Mouse (Mus musculus): Measurements from ENCODE around the gene Pacs2. TPM values are rescaled to one million over a fixed set of nuclear protein-coding genes. Genes with fewer than 3 reads are reported as not detected.

The Pacs2 gene
- polyA plus RNA-seq, 1 experiment from 2014 or later: 9.6 TPM

DNA sequence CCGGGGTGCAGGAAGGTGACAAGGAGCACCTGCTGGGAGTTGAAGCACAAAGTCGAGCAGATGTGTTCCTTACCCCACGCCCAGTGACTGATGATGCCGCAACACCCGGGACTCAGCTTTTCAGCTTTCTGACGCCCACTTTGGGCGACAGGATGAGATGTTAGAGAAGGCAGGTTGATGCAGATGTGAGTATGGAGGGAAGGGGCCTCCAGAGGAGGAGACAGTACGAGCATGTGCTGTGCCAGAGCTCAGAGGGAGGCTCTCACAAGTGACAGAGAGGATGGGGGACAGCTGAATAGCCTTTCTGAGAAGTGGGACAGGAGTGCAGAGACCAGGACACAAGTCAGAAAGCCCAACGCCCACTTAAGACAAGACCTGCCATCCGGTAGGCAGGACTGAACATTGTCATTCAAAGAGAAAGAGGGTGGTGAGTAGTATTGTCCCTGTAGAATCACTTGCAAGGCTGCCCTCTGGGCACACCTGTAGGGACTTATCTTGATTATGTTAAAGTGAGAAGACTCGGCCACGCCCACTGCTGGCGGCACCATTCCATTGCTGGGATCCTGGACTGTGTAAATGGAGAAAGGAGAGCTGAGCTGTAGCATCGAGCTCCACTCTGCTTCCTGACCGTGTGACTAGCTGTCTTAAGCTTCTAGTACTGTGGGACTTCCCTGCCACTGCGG lies 100.7 kb downstream of the Pacs2 start:
- Histone ChIP-seq H3K4me2 (no peak overlapping the region), H3K4me3 (no peak overlapping the region), H3K27me3 (replicated peaks) (no peaks in the 10 kb centered on the region), H3K27ac (no peak overlapping the region), H3K36me3 (peaks cover 79% of the 10 kb centered on the region), H3K4me1 (peaks cover 23% of the 10 kb centered on the region), H3K9me3 (replicated peaks) (no peaks in the 10 kb centered on the region), H3K9ac (no peak overlapping the region)
- no peak for ATAC-seq
- WGBS (ENCODE audit: insufficient replicate concordance): 84% methylated on average over 16 of the region's 16 CpGs

DNA sequence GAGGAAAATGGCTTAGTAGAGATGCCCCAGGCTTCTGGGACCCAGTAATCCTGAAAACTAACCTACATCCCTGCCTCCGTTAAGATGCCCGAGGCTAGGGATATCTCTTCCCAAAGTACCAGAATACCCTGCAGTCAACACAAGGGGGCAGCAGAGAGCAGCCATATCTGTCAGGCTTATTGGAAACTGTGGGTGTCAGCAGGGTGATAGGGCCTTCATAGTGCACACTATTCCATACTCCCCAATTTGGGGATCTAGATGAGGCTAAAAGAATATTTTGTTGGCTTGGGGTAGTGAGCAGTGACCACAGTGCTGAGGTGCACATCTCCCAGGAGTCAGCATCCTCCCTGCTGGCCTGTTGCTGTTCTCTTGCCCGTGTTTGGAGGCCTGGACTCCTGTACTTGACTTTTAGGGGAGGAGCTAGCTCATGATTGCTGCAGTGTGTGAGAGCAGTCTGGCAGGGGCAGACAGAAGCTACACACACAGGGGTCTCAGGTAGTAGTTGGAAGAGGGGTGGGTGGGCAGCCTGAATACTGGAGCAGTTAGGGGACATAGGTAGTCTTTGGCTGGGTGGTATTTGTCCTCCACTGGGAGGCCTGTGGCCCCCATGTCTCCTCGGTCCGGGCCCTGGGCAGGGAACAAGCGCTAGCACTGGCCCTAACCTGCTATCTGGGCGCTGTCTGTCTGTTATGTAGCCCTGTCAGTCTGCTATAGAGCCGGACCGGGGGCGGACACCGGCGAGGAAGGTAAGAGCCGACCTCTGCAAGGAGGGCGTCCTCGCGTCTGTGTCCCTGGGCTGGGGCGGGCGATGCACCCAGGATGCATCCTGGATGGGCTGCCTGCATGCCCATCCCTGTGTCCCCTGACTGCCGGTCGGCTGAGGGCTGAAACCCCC lies 105.5 kb downstream of the Pacs2 start:
- Histone ChIP-seq H3K27me3 (replicated peaks) (no peaks in the 10 kb centered on the region), H3K4me1 (no peaks in the 10 kb centered on the region), H3K4me2 (no peak overlapping the region), H3K9me3 (replicated peaks) (no peaks in the 10 kb centered on the region), H3K4me3 (no peak overlapping the region), H3K9ac (no peak overlapping the region), H3K27ac (no peak overlapping the region; the same call in 1 of the 2 replicates), H3K36me3 (peaks cover 96% of the 10 kb centered on the region)
- peak; percentile 60 for ATAC-seq
- 87% methylated on average over 20 of the region's 20 CpGs for WGBS (ENCODE audit: insufficient replicate concordance)

Small RNAs within 50 kb of the gene (microRNA-seq; reads per million reads assigned to microRNA genes)
- not detected for gene Gm44471

Other genes starting within 250 kb of the Pacs2 start
- 0.13 and 0.23 TPM in 2 replicates for gene Ahnak2, start 211.9 kb upstream of the Pacs2 start, polyA plus RNA-seq (2016; fragmentation: Nextera tagmentation; extraction: Ambion mirVana)
- gene Clba1, start 205.6 kb upstream of the Pacs2 start, polyA plus RNA-seq (2016; fragmentation: Nextera tagmentation; extraction: Ambion mirVana): 1.1 and 1.2 TPM in 2 replicates
- 82.0 and 86.0 TPM in 2 replicates for gene Cdca4, start 185.1 kb upstream of the Pacs2 start, polyA plus RNA-seq (2016; fragmentation: Nextera tagmentation; extraction: Ambion mirVana)
- 0.32 and 0.61 TPM in 2 replicates for gene Gpr132, start 146.3 kb upstream of the Pacs2 start, polyA plus RNA-seq (2016; fragmentation: Nextera tagmentation; extraction: Ambion mirVana)
- gene Jag2, start 84.7 kb upstream of the Pacs2 start, polyA plus RNA-seq (2016; fragmentation: Nextera tagmentation; extraction: Ambion mirVana): 0.57 and 0.64 TPM in 2 replicates
- 21.4 and 21.7 TPM in 2 replicates for gene Nudt14, start 72.4 kb upstream of the Pacs2 start, polyA plus RNA-seq (2016; fragmentation: Nextera tagmentation; extraction: Ambion mirVana)
- 9.2 and 10.1 TPM in 2 replicates for gene Btbd6, start 38.0 kb upstream of the Pacs2 start, polyA plus RNA-seq (2016; fragmentation: Nextera tagmentation; extraction: Ambion mirVana)
- gene Brf1, start 13.8 kb upstream of the Pacs2 start, polyA plus RNA-seq (2016; fragmentation: Nextera tagmentation; extraction: Ambion mirVana): 46.2 and 47.1 TPM in 2 replicates
- not detected in 2 replicates for gene Tex22, start 60.0 kb downstream of the Pacs2 start, polyA plus RNA-seq (2016; fragmentation: Nextera tagmentation; extraction: Ambion mirVana)
- gene Mta1, start 83.8 kb downstream of the Pacs2 start, polyA plus RNA-seq (2016; fragmentation: Nextera tagmentation; extraction: Ambion mirVana): 7.2 and 7.7 TPM in 2 replicates
- 52.1 and 53.5 TPM in 2 replicates for gene Crip2, start 125.7 kb downstream of the Pacs2 start, polyA plus RNA-seq (2016; fragmentation: Nextera tagmentation; extraction: Ambion mirVana)
- gene Crip1, start 131.8 kb downstream of the Pacs2 start, polyA plus RNA-seq (2016; fragmentation: Nextera tagmentation; extraction: Ambion mirVana): 96.9 and 99.8 TPM in 2 replicates
- gene Tedc1, start 141.9 kb downstream of the Pacs2 start, polyA plus RNA-seq (2016; fragmentation: Nextera tagmentation; extraction: Ambion mirVana): 18.3 and 18.5 TPM in 2 replicates
- 1.0 and 1.2 TPM in 2 replicates for gene Tmem121, start 171.4 kb downstream of the Pacs2 start, polyA plus RNA-seq (2016; fragmentation: Nextera tagmentation; extraction: Ambion mirVana)